Mouse (Mus musculus) liver, embryonic 14.5 days (tissue): ENCODE measurements around the gene Sorcs2. TPM values are rescaled to one million over a fixed set of nuclear protein-coding genes. Genes with fewer than 3 reads are reported as not detected.

ENCODE experiments used
- ATAC-seq: fragments of 200-750 bp; cut with Nextera tagmentation; 2 replicates; pipeline ENCODE4 v1.8.0; 2017; ENCODE audit warnings: moderate number of reproducible peaks, mild to moderate bottlenecking, moderate library complexity; ENCODE audit not compliant: insufficient read depth
- DNase-seq, 3 experiments: peaks; one replicate each; pipeline ENCODE4 v3.0.0-alpha.2; 2012 to 2013; ENCODE audit warnings: low read depth in 3 of 3, low spot score in 3 of 3
- H3K27ac ChIP-seq: fragments of 300-500 bp; sonication (generic); 2 replicates; pipeline ENCODE4 v1.5.1; 2014; ENCODE audit warnings: moderate library complexity, mild to moderate bottlenecking, control low read depth, inconsistent platforms
- H3K27me3 ChIP-seq: fragments of 300-500 bp; sonication (generic); 2 replicates; pipeline ENCODE4 v1.6.1; 2014; ENCODE audit warnings: mild to moderate bottlenecking, low read length, moderate library complexity; ENCODE audit not compliant: control insufficient read depth, insufficient read depth
- H3K36me3 ChIP-seq: fragments of 300-500 bp; sonication (generic); replicated peaks from 2 replicates; pipeline ENCODE4 v1.6.1; 2014; ENCODE audit warnings: low read depth; ENCODE audit not compliant: control insufficient read depth, insufficient read depth
- H3K4me1 ChIP-seq, 2 experiments: fragments of 200-500 bp in 1 of 2; fragments of 300-500 bp in 1 of 2; sonication (generic) in 1 of 2; replicated peaks; 2 replicates each; pipeline ENCODE4 v1.6.1; 2012 to 2014; ENCODE audit warnings: antibody characterized with exemption in 1 of 2, inconsistent platforms in 1 of 2, low read length in 1 of 2; ENCODE audit not compliant: control insufficient read depth in 2 of 2, insufficient read depth in 2 of 2
- H3K4me2 ChIP-seq: fragments of 300-500 bp; sonication (generic); 2 replicates; pipeline ENCODE4 v1.6.1; 2014; ENCODE audit warnings: low read depth, mild to moderate bottlenecking, control low read depth, moderate library complexity
- H3K4me3 ChIP-seq, 2 experiments: fragments of 200-500 bp in 1 of 2; fragments of 300-500 bp in 1 of 2; sonication (generic) in 1 of 2; 2 replicates each; pipeline ENCODE4 v1.5.1; 2012 to 2014; ENCODE audit warnings: low read depth in 2 of 2, low read length in 2 of 2, mild to moderate bottlenecking in 2 of 2, control low read depth in 1 of 2, inconsistent platforms in 1 of 2, moderate library complexity in 1 of 2; ENCODE audit not compliant: insufficient read depth in 1 of 2
- H3K9ac ChIP-seq: fragments of 300-500 bp; sonication (generic); replicated peaks from 2 replicates; pipeline ENCODE4 v1.6.1; 2014; ENCODE audit warnings: mild to moderate bottlenecking, control low read depth, moderate library complexity
- H3K9me3 ChIP-seq: fragments of 300-500 bp; sonication (generic); 2 replicates; pipeline ENCODE4 v1.6.1; 2016; ENCODE audit warnings: low read length, mixed read lengths; ENCODE audit not compliant: control insufficient read depth
- CTCF ChIP-seq: IDR thresholded peaks from 2 replicates; pipeline ENCODE4 v1.5.1; 2016; ENCODE audit warnings: antibody characterized with exemption, low read depth, control low read depth
- EP300 ChIP-seq: IDR thresholded peaks from 2 replicates; pipeline ENCODE4 v1.6.1; 2016; ENCODE audit warnings: antibody characterized with exemption, low read depth
- WGBS: fragments of 180-500 bp; shearing (Covaris S2); extraction: QIAGEN DNeasy Blood & Tissue Kit; methylation state at CpG from one replicate; pipeline ENCODE4 v1.1.7; 2014; ENCODE audit not compliant: insufficient replicate concordance; 5-methylcytosine and 5-hydroxymethylcytosine counted together
- polyA plus RNA-seq, 2 experiments: library from polyadenylated mRNA; depleted of rRNA in 1 of 2; stranded (reverse) in 1 of 2; unstranded in 1 of 2; fragments of >200 nt; fragmentation: Nextera tagmentation in 1 of 2; extraction: Ambion mirVana in 1 of 2; gene quantifications; 2 replicates each; pipeline versions ENCODE4 v1.2.1 to v1.2.3; 2012 to 2014

Sorcs2 gene
- polyA plus RNA-seq, 2 experiments, result 0.17 to 0.33 TPM

GRCm38 (mm10) chr5:36203421-36203820 is 194.5 kb downstream of the Sorcs2 start:
- H3K4me1 ChIP-seq, result no peaks in the 10 kb centered on the region
- DNase-seq, result no peak
- H3K27ac ChIP-seq, result no peak overlapping the region
- H3K36me3 ChIP-seq, result no peaks in the 10 kb centered on the region
- no peak for ATAC-seq
- 64% methylated on average over 5 of the region's 5 CpGs for WGBS
- no peak overlapping the region for H3K4me3 ChIP-seq
- H3K9me3 ChIP-seq, result no peaks in the 10 kb centered on the region
- H3K4me2 ChIP-seq, result no peak overlapping the region
- no peak overlapping the region for H3K9ac ChIP-seq
- no peak for TF ChIP-seq CTCF
- TF ChIP-seq EP300, result no peak
- H3K27me3 ChIP-seq, result no peaks in the 10 kb centered on the region

DNA sequence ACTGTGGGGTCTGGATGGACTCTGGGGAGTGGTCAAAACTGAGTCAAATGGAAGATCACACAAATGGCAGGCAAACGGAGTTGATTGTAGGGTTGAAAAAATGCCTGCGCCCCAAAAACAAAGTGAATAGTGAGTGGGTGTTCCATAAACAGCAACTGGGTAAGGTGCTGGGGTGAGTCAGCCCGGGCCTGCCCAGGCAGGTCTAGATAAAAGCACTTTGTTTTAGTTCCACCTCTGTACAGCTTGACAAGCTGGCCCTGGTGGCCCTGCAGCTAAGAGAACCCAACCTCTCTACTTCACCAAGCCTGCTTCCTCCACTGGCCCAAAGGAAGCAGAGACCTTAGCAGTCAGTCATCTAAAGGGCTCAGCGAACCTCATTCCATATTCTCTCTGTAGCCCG is 195.2 kb downstream of the Sorcs2 start:
- no peak for DNase-seq
- ATAC-seq, result no peak
- Histone ChIP-seq H3K4me3 (no peak overlapping the region), H3K9me3 (no peaks in the 10 kb centered on the region), H3K4me2 (no peak overlapping the region), H3K4me1 (no peaks in the 10 kb centered on the region), H3K27me3 (no peaks in the 10 kb centered on the region), H3K27ac (no peak overlapping the region), H3K9ac (no peak overlapping the region), H3K36me3 (no peaks in the 10 kb centered on the region)
- WGBS, result 65% methylated on average over 5 of the region's 5 CpGs
- TF ChIP-seq EP300, result no peak
- no peak for TF ChIP-seq CTCF

GRCm38 (mm10) chr5:36199519-36199918 is 198.4 kb downstream of the Sorcs2 start:
- no peak overlapping the region for H3K9ac ChIP-seq
- no peaks in the 10 kb centered on the region for H3K36me3 ChIP-seq
- H3K4me3 ChIP-seq, result no peak overlapping the region
- 41% methylated on average over 1 of the region's 1 CpGs for WGBS
- H3K4me2 ChIP-seq, result no peak overlapping the region
- H3K27me3 ChIP-seq, result no peaks in the 10 kb centered on the region
- H3K27ac ChIP-seq, result no peak overlapping the region
- H3K4me1 ChIP-seq, result no peaks in the 10 kb centered on the region
- ATAC-seq (no peak), DNase-seq (no peak)
- no peaks in the 10 kb centered on the region for H3K9me3 ChIP-seq
- TF ChIP-seq EP300 (no peak), CTCF (no peak)

DNA sequence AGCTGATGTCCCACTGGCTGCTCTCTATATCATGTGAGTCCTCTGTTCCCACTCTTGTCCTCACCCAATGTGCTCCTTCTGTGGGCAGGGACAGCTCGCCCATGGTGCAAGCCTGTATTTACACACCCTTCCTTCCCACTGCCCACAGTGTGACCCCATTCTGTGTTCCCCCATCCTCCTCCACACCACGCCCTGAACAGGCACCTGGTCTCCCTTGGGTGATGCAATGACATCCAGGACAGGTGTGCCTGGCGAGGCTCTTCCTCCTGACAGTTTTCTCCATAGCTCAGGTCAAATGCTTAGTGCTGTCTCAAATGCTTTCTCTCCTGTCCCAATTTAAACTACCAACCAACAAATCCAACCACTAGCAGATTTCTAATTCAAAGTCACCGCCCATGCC is 202.5 kb downstream of the Sorcs2 start:
- no peak overlapping the region for H3K4me3 ChIP-seq
- no peak for ATAC-seq
- DNase-seq, result no peak
- no peak overlapping the region for H3K9ac ChIP-seq
- no peak for TF ChIP-seq EP300
- TF ChIP-seq CTCF, result no peak
- H3K36me3 ChIP-seq, result no peaks in the 10 kb centered on the region
- no peaks in the 10 kb centered on the region for H3K4me1 ChIP-seq
- no peak overlapping the region for H3K27ac ChIP-seq
- 44% methylated on average over 4 of the region's 4 CpGs for WGBS
- no peak overlapping the region for H3K4me2 ChIP-seq
- H3K9me3 ChIP-seq, result no peaks in the 10 kb centered on the region
- H3K27me3 ChIP-seq, result no peaks in the 10 kb centered on the region

GRCm38 (mm10) chr5:36194631-36195030 is 203.3 kb downstream of the Sorcs2 start:
- Histone ChIP-seq H3K27me3 (no peaks in the 10 kb centered on the region), H3K4me2 (no peak overlapping the region), H3K9me3 (no peaks in the 10 kb centered on the region), H3K4me3 (no peak overlapping the region), H3K27ac (no peak overlapping the region), H3K4me1 (no peaks in the 10 kb centered on the region), H3K9ac (no peak overlapping the region), H3K36me3 (no peaks in the 10 kb centered on the region)
- DNase-seq (no peak), ATAC-seq (no peak)
- 38% methylated on average over 4 of the region's 4 CpGs for WGBS
- TF ChIP-seq EP300, result no peak
- no peak for TF ChIP-seq CTCF
